Mouse (Mus musculus): Measurements from ENCODE around the gene Mrpl20. TPM values are rescaled to one million over a fixed set of nuclear protein-coding genes. Genes with fewer than 3 reads are reported as not detected.
A peak's percentile ranks its signal among the peaks of the same experiment; 100 is the strongest.

Gene Mrpl20
- polyA plus RNA-seq, 1 experiment from 2014 or later: 255 TPM

GRCm38 (mm10) chr4:155840076-155841002 lies 37.7 kb downstream of the Mrpl20 start:
- H3K9me3 ChIP-seq (ENCODE audit: control insufficient read depth, low read length): no peaks in the 10 kb centered on the region
- peak overlapping the region; percentile 49 for H3K4me2 ChIP-seq (ENCODE audit: low read length)
- no peaks in the 10 kb centered on the region; the same call in none of the 2 replicates for H3K27me3 ChIP-seq (ENCODE audit: control insufficient read depth, insufficient read depth, low read length)
- WGBS: 8% methylated on average over 8 of the region's 8 CpGs
- H3K27ac ChIP-seq (replicated peaks; ENCODE audit: low read depth, low read length): no peak overlapping the region
- peak overlapping the region; percentile 26; the same call in 1 of the 2 replicates for H3K9ac ChIP-seq (replicated peaks; ENCODE audit: low read length)
- peak overlapping the region; percentile 24 for H3K4me3 ChIP-seq (replicated peaks; ENCODE audit: low read depth, low read length)
- no peaks in the 10 kb centered on the region for H3K36me3 ChIP-seq (ENCODE audit: control insufficient read depth, insufficient read depth, low read length)
- peaks cover 10% of the 10 kb centered on the region; the same call in 1 of the 2 replicates for H3K4me1 ChIP-seq (ENCODE audit: control insufficient read depth, insufficient read depth, low read length)
- DNase-seq (no peak), ATAC-seq (ENCODE audit: low FRiP score, low TSS enrichment) (no peak)

GRCm38 (mm10) chr4:155841003-155841454 lies 38.4 kb downstream of the Mrpl20 start:
- Histone ChIP-seq H3K9me3 (ENCODE audit: control insufficient read depth, low read length) (no peaks in the 10 kb centered on the region), H3K9ac (replicated peaks; ENCODE audit: low read length) (0 out of 2 replicates have a peak overlapping the region, but pooled peaks have one; percentile 26), H3K27me3 (ENCODE audit: control insufficient read depth, insufficient read depth, low read length) (no peaks in the 10 kb centered on the region; the same call in none of the 2 replicates), H3K36me3 (ENCODE audit: control insufficient read depth, insufficient read depth, low read length) (no peaks in the 10 kb centered on the region), H3K4me2 (ENCODE audit: low read length) (peak overlapping the region; percentile 49), H3K27ac (replicated peaks; ENCODE audit: low read depth, low read length) (no peak overlapping the region), H3K4me1 (ENCODE audit: control insufficient read depth, insufficient read depth, low read length) (peaks cover 10% of the 10 kb centered on the region; the same call in 1 of the 2 replicates), H3K4me3 (replicated peaks; ENCODE audit: low read depth, low read length) (peak overlapping the region; percentile 24)
- ATAC-seq (ENCODE audit: low FRiP score, low TSS enrichment): peak; percentile 32; the same call in 1 of the 2 replicates
- peak; percentile 45 for DNase-seq
- WGBS: under 1% methylated on average over 32 of the region's 32 CpGs

- DNase-seq (no peak), ATAC-seq (ENCODE audit: low FRiP score, low TSS enrichment) (0 out of 2 replicates have a peak, but pooled peaks have one; percentile 4)
- H3K9ac ChIP-seq (replicated peaks; ENCODE audit: low read length): 0 out of 2 replicates have a peak overlapping the region, but pooled peaks have one; percentile 6
- no peak overlapping the region for H3K4me3 ChIP-seq (replicated peaks; ENCODE audit: low read depth, low read length)
- H3K4me1 ChIP-seq (ENCODE audit: control insufficient read depth, insufficient read depth, low read length): peaks cover 15% of the 10 kb centered on the region
- H3K27ac ChIP-seq (replicated peaks; ENCODE audit: low read depth, low read length): no peak overlapping the region
- H3K4me2 ChIP-seq (ENCODE audit: low read length): peak overlapping the region; percentile 49
- H3K27me3 ChIP-seq (ENCODE audit: control insufficient read depth, insufficient read depth, low read length): no peaks in the 10 kb centered on the region; the same call in none of the 2 replicates
- H3K36me3 ChIP-seq (ENCODE audit: control insufficient read depth, insufficient read depth, low read length): no peaks in the 10 kb centered on the region
- 38% methylated on average over 38 of the region's 38 CpGs for WGBS
- H3K9me3 ChIP-seq (ENCODE audit: control insufficient read depth, low read length): no peaks in the 10 kb centered on the region
These were observed 39.1 kb downstream of the Mrpl20 start for GRCm38 (mm10) chr4:155841651-155842270.

GRCm38 (mm10) chr4:155843231-155843630 lies 40.6 kb downstream of the Mrpl20 start:
- no peak overlapping the region for H3K4me3 ChIP-seq (replicated peaks; ENCODE audit: low read depth, low read length)
- H3K4me1 ChIP-seq (ENCODE audit: control insufficient read depth, insufficient read depth, low read length): peaks cover 21% of the 10 kb centered on the region
- H3K4me2 ChIP-seq (ENCODE audit: low read length): no peak overlapping the region
- H3K9me3 ChIP-seq (ENCODE audit: control insufficient read depth, low read length): no peaks in the 10 kb centered on the region
- WGBS: 95% methylated on average over 5 of the region's 5 CpGs
- no peaks in the 10 kb centered on the region; the same call in none of the 2 replicates for H3K27me3 ChIP-seq (ENCODE audit: control insufficient read depth, insufficient read depth, low read length)
- H3K27ac ChIP-seq (replicated peaks; ENCODE audit: low read depth, low read length): no peak overlapping the region
- no peak overlapping the region for H3K9ac ChIP-seq (replicated peaks; ENCODE audit: low read length)
- DNase-seq (no peak), ATAC-seq (ENCODE audit: low FRiP score, low TSS enrichment) (no peak)
- H3K36me3 ChIP-seq (ENCODE audit: control insufficient read depth, insufficient read depth, low read length): no peaks in the 10 kb centered on the region

GRCm38 (mm10) chr4:155846871-155847578 lies 44.3 kb downstream of the Mrpl20 start, which contains the start of gene Dvl1:
TSS of gene Dvl1 (plus strand) at chr4:155847402.
- Histone ChIP-seq H3K4me2 (ENCODE audit: low read length) (peak within 1 kb of the TSS; percentile 95), H3K4me1 (ENCODE audit: control insufficient read depth, insufficient read depth, low read length) (peaks cover 25% of the 10 kb centered on the region), H3K9me3 (ENCODE audit: control insufficient read depth, low read length) (no peaks in the 10 kb centered on the region), H3K9ac (replicated peaks; ENCODE audit: low read length) (peak within 1 kb of the TSS; percentile 91), H3K27me3 (ENCODE audit: control insufficient read depth, insufficient read depth, low read length) (no peaks in the 10 kb centered on the region; the same call in 1 of the 2 replicates), H3K4me3 (replicated peaks; ENCODE audit: low read depth, low read length) (peak within 1 kb of the TSS; percentile 85), H3K27ac (replicated peaks; ENCODE audit: low read depth, low read length) (peak within 1 kb of the TSS; percentile 86), H3K36me3 (ENCODE audit: control insufficient read depth, insufficient read depth, low read length) (no peaks in the 10 kb centered on the region)
- ATAC-seq (ENCODE audit: low FRiP score, low TSS enrichment): peak; percentile 88
- DNase-seq: peak; percentile 96
- WGBS: 2% methylated on average over 65 of the region's 65 CpGs

- H3K4me1 ChIP-seq (ENCODE audit: control insufficient read depth, insufficient read depth, low read length): peaks cover 25% of the 10 kb centered on the region
- ATAC-seq (ENCODE audit: low FRiP score, low TSS enrichment): peak; percentile 51
- no peaks in the 10 kb centered on the region for H3K27me3 ChIP-seq (ENCODE audit: control insufficient read depth, insufficient read depth, low read length)
- H3K9me3 ChIP-seq (ENCODE audit: control insufficient read depth, low read length): no peaks in the 10 kb centered on the region
- H3K4me2 ChIP-seq (ENCODE audit: low read length): peak overlapping the region; percentile 95
- peak overlapping the region; percentile 85 for H3K4me3 ChIP-seq (replicated peaks; ENCODE audit: low read depth, low read length)
- 1% methylated on average over 66 of the region's 69 CpGs for WGBS
- peak overlapping the region; percentile 91 for H3K9ac ChIP-seq (replicated peaks; ENCODE audit: low read length)
- H3K27ac ChIP-seq (replicated peaks; ENCODE audit: low read depth, low read length): peak overlapping the region; percentile 86
- no peaks in the 10 kb centered on the region for H3K36me3 ChIP-seq (ENCODE audit: control insufficient read depth, insufficient read depth, low read length)
- DNase-seq: peak; percentile 65
These were observed 45.1 kb downstream of the Mrpl20 start for GRCm38 (mm10) chr4:155847591-155848352.

- H3K27me3 ChIP-seq (ENCODE audit: control insufficient read depth, insufficient read depth, low read length): no peaks in the 10 kb centered on the region
- ATAC-seq (ENCODE audit: low FRiP score, low TSS enrichment): no peak
- no peak for DNase-seq
- 54% methylated on average over 7 of the region's 7 CpGs for WGBS
- H3K4me1 ChIP-seq (ENCODE audit: control insufficient read depth, insufficient read depth, low read length): peaks cover 25% of the 10 kb centered on the region
- H3K4me2 ChIP-seq (ENCODE audit: low read length): peak overlapping the region; percentile 95
- H3K9me3 ChIP-seq (ENCODE audit: control insufficient read depth, low read length): no peaks in the 10 kb centered on the region
- peak overlapping the region; percentile 91 for H3K9ac ChIP-seq (replicated peaks; ENCODE audit: low read length)
- H3K4me3 ChIP-seq (replicated peaks; ENCODE audit: low read depth, low read length): peak overlapping the region; percentile 85
- H3K27ac ChIP-seq (replicated peaks; ENCODE audit: low read depth, low read length): no peak overlapping the region
- H3K36me3 ChIP-seq (ENCODE audit: control insufficient read depth, insufficient read depth, low read length): peaks cover 5% of the 10 kb centered on the region; the same call in 1 of the 2 replicates
These were observed 45.9 kb downstream of the Mrpl20 start for GRCm38 (mm10) chr4:155848434-155849095.
